Mouse (Mus musculus): ENCODE measurements around the gene Mcm8. TPM values are rescaled to one million over a fixed set of nuclear protein-coding genes. Genes with fewer than 3 reads are reported as not detected.
A peak's percentile ranks its signal among the peaks of the same experiment; 100 is the strongest.

The Mcm8 gene
- polyA plus RNA-seq, 1 experiment from 2014 or later, result 32.4 TPM

GRCm38 (mm10) chr2:132841071-132841470 is 25.1 kb downstream of the Mcm8 start:
- H3K4me2 ChIP-seq (ENCODE audit: low read depth, low read length, severe bottlenecking), result no peak overlapping the region
- WGBS, result 95% methylated on average over 4 of the region's 4 CpGs
- no peak for DNase-seq (ENCODE audit: low spot score)
- no peak overlapping the region for H3K27ac ChIP-seq (ENCODE audit: low read depth, low read length)
- H3K36me3 ChIP-seq (ENCODE audit: control insufficient read depth, insufficient read depth, low read length), result no peaks in the 10 kb centered on the region; the same call in 1 of the 2 replicates
- no peaks in the 10 kb centered on the region for H3K27me3 ChIP-seq (ENCODE audit: control insufficient read depth, insufficient read depth, low read length)
- no peak for ATAC-seq (replicated peaks; ENCODE audit: low FRiP score)
- no peak overlapping the region for H3K4me3 ChIP-seq (ENCODE audit: low read depth, low read length)
- H3K4me1 ChIP-seq (replicated peaks; ENCODE audit: control insufficient read depth, insufficient read depth, low read length), result no peaks in the 10 kb centered on the region
- no peaks in the 10 kb centered on the region for H3K9me3 ChIP-seq (ENCODE audit: control insufficient read depth, low read length)
- H3K9ac ChIP-seq (ENCODE audit: low read length), result no peak overlapping the region

- under 1% methylated on average over 80 of the region's 96 CpGs for WGBS
- peak; percentile 98 for DNase-seq (ENCODE audit: low spot score)
- peak; percentile 92 for ATAC-seq (replicated peaks; ENCODE audit: low FRiP score)
Observed at GRCm38 (mm10) chr2:132846407-132847358, 30.7 kb downstream of the Mcm8 start, which contains the start of gene Crls1. Gene Crls1, plus strand, starts transcription at chr2:132846666.

GRCm38 (mm10) chr2:132847581-132847980 is 31.6 kb downstream of the Mcm8 start:
- Histone ChIP-seq H3K9ac (ENCODE audit: low read length) (peak overlapping the region; percentile 89), H3K4me3 (ENCODE audit: low read depth, low read length) (peak overlapping the region; percentile 89), H3K27ac (ENCODE audit: low read depth, low read length) (no peak overlapping the region), H3K36me3 (ENCODE audit: control insufficient read depth, insufficient read depth, low read length) (no peaks in the 10 kb centered on the region; the same call in 1 of the 2 replicates), H3K27me3 (ENCODE audit: control insufficient read depth, insufficient read depth, low read length) (no peaks in the 10 kb centered on the region), H3K4me2 (ENCODE audit: low read depth, low read length, severe bottlenecking) (peak overlapping the region; percentile 87), H3K9me3 (ENCODE audit: control insufficient read depth, low read length) (no peaks in the 10 kb centered on the region), H3K4me1 (replicated peaks; ENCODE audit: control insufficient read depth, insufficient read depth, low read length) (peaks cover 7% of the 10 kb centered on the region)
- DNase-seq (ENCODE audit: low spot score) (no peak), ATAC-seq (replicated peaks; ENCODE audit: low FRiP score) (no peak)
- WGBS, result 44% methylated on average over 7 of the region's 7 CpGs

More at GRCm38 (mm10) chr2:132846407-132847358, 30.7 kb downstream of the Mcm8 start, which contains the start of gene Crls1:
- Histone ChIP-seq H3K9ac (ENCODE audit: low read length) (peak within 1 kb of the TSS; percentile 89), H3K4me2 (ENCODE audit: low read depth, low read length, severe bottlenecking) (peak within 1 kb of the TSS; percentile 87), H3K36me3 (ENCODE audit: control insufficient read depth, insufficient read depth, low read length) (no peaks in the 10 kb centered on the region; the same call in 1 of the 2 replicates), H3K4me1 (replicated peaks; ENCODE audit: control insufficient read depth, insufficient read depth, low read length) (peaks cover 7% of the 10 kb centered on the region), H3K9me3 (ENCODE audit: control insufficient read depth, low read length) (no peaks in the 10 kb centered on the region), H3K4me3 (ENCODE audit: low read depth, low read length) (peak within 1 kb of the TSS; percentile 89), H3K27me3 (ENCODE audit: control insufficient read depth, insufficient read depth, low read length) (no peaks in the 10 kb centered on the region), H3K27ac (ENCODE audit: low read depth, low read length) (peak within 1 kb of the TSS; percentile 64)

GRCm38 (mm10) chr2:132848361-132848760 is 32.4 kb downstream of the Mcm8 start:
- Histone ChIP-seq H3K4me1 (replicated peaks; ENCODE audit: control insufficient read depth, insufficient read depth, low read length) (peaks cover 7% of the 10 kb centered on the region), H3K36me3 (ENCODE audit: control insufficient read depth, insufficient read depth, low read length) (no peaks in the 10 kb centered on the region; the same call in 1 of the 2 replicates), H3K9me3 (ENCODE audit: control insufficient read depth, low read length) (no peaks in the 10 kb centered on the region), H3K4me2 (ENCODE audit: low read depth, low read length, severe bottlenecking) (no peak overlapping the region), H3K27me3 (ENCODE audit: control insufficient read depth, insufficient read depth, low read length) (no peaks in the 10 kb centered on the region), H3K27ac (ENCODE audit: low read depth, low read length) (no peak overlapping the region), H3K9ac (ENCODE audit: low read length) (no peak overlapping the region), H3K4me3 (ENCODE audit: low read depth, low read length) (no peak overlapping the region)
- ATAC-seq (replicated peaks; ENCODE audit: low FRiP score), result no peak
- no peak for DNase-seq (ENCODE audit: low spot score)
- 93% methylated on average over 4 of the region's 4 CpGs for WGBS

- Histone ChIP-seq H3K4me3 (ENCODE audit: low read depth, low read length) (no peak overlapping the region), H3K9ac (ENCODE audit: low read length) (no peak overlapping the region), H3K36me3 (ENCODE audit: control insufficient read depth, insufficient read depth, low read length) (no peaks in the 10 kb centered on the region; the same call in 1 of the 2 replicates), H3K27me3 (ENCODE audit: control insufficient read depth, insufficient read depth, low read length) (no peaks in the 10 kb centered on the region), H3K9me3 (ENCODE audit: control insufficient read depth, low read length) (no peaks in the 10 kb centered on the region), H3K27ac (ENCODE audit: low read depth, low read length) (no peak overlapping the region), H3K4me1 (replicated peaks; ENCODE audit: control insufficient read depth, insufficient read depth, low read length) (peaks cover 7% of the 10 kb centered on the region), H3K4me2 (ENCODE audit: low read depth, low read length, severe bottlenecking) (no peak overlapping the region)
- 92% methylated on average over 6 of the region's 6 CpGs for WGBS
- ATAC-seq (replicated peaks; ENCODE audit: low FRiP score) (no peak), DNase-seq (ENCODE audit: low spot score) (no peak)
Observed at GRCm38 (mm10) chr2:132849141-132849540, 33.2 kb downstream of the Mcm8 start.

- no peak for ATAC-seq (replicated peaks; ENCODE audit: low FRiP score)
- 86% methylated on average over 1 of the region's 1 CpGs for WGBS
Observed at GRCm38 (mm10) chr2:132853051-132853450, 37.1 kb downstream of the Mcm8 start.

GRCm38 (mm10) chr2:132856333-132856732 is 40.4 kb downstream of the Mcm8 start:
- Histone ChIP-seq H3K9ac (ENCODE audit: low read length) (no peak overlapping the region), H3K27me3 (ENCODE audit: control insufficient read depth, insufficient read depth, low read length) (no peaks in the 10 kb centered on the region), H3K36me3 (ENCODE audit: control insufficient read depth, insufficient read depth, low read length) (no peaks in the 10 kb centered on the region), H3K4me3 (ENCODE audit: low read depth, low read length) (no peak overlapping the region), H3K4me2 (ENCODE audit: low read depth, low read length, severe bottlenecking) (no peak overlapping the region), H3K27ac (ENCODE audit: low read depth, low read length) (no peak overlapping the region), H3K9me3 (ENCODE audit: control insufficient read depth, low read length) (no peaks in the 10 kb centered on the region), H3K4me1 (replicated peaks; ENCODE audit: control insufficient read depth, insufficient read depth, low read length) (no peaks in the 10 kb centered on the region)
- DNase-seq (ENCODE audit: low spot score) (no peak), ATAC-seq (replicated peaks; ENCODE audit: low FRiP score) (no peak)
- WGBS, result 80% methylated on average over 5 of the region's 5 CpGs

More at GRCm38 (mm10) chr2:132853051-132853450, 37.1 kb downstream of the Mcm8 start:
- no peaks in the 10 kb centered on the region for H3K27me3 ChIP-seq (ENCODE audit: control insufficient read depth, insufficient read depth, low read length)
- no peak for DNase-seq (ENCODE audit: low spot score)
- no peak overlapping the region for H3K27ac ChIP-seq (ENCODE audit: low read depth, low read length)
- H3K36me3 ChIP-seq (ENCODE audit: control insufficient read depth, insufficient read depth, low read length), result no peaks in the 10 kb centered on the region; the same call in 1 of the 2 replicates
- no peak overlapping the region for H3K4me3 ChIP-seq (ENCODE audit: low read depth, low read length)
- no peaks in the 10 kb centered on the region for H3K9me3 ChIP-seq (ENCODE audit: control insufficient read depth, low read length)
- H3K4me1 ChIP-seq (replicated peaks; ENCODE audit: control insufficient read depth, insufficient read depth, low read length), result peaks cover under 1% of the 10 kb centered on the region; the same call in 1 of the 2 replicates
- no peak overlapping the region for H3K4me2 ChIP-seq (ENCODE audit: low read depth, low read length, severe bottlenecking)
- H3K9ac ChIP-seq (ENCODE audit: low read length), result no peak overlapping the region

- DNase-seq (ENCODE audit: low spot score) (no peak), ATAC-seq (replicated peaks; ENCODE audit: low FRiP score) (no peak)
- H3K9ac ChIP-seq (ENCODE audit: low read length), result no peak overlapping the region
Observed at GRCm38 (mm10) chr2:132860435-132860834, 44.5 kb downstream of the Mcm8 start.

More at GRCm38 (mm10) chr2:132860435-132860834, 44.5 kb downstream of the Mcm8 start:
- Histone ChIP-seq H3K4me3 (ENCODE audit: low read depth, low read length) (no peak overlapping the region), H3K27ac (ENCODE audit: low read depth, low read length) (no peak overlapping the region), H3K36me3 (ENCODE audit: control insufficient read depth, insufficient read depth, low read length) (no peaks in the 10 kb centered on the region), H3K9me3 (ENCODE audit: control insufficient read depth, low read length) (no peaks in the 10 kb centered on the region), H3K4me2 (ENCODE audit: low read depth, low read length, severe bottlenecking) (no peak overlapping the region), H3K27me3 (ENCODE audit: control insufficient read depth, insufficient read depth, low read length) (no peaks in the 10 kb centered on the region), H3K4me1 (replicated peaks; ENCODE audit: control insufficient read depth, insufficient read depth, low read length) (no peaks in the 10 kb centered on the region)

Data from forebrain, embryonic 11.5 days (tissue).